Mouse (Mus musculus) kidney, embryonic 14.5 days (tissue): Measurements from ENCODE around the gene Rab42. TPM values are rescaled to one million over a fixed set of nuclear protein-coding genes. Genes with fewer than 3 reads are reported as not detected.

Experiments used
- ATAC-seq: fragments of 200-750 bp; cut with Nextera tagmentation; 2 replicates; pipeline ENCODE4 v1.8.0; 2017; ENCODE audit warnings: moderate number of reproducible peaks, mild to moderate bottlenecking, moderate TSS enrichment, moderate library complexity; ENCODE audit not compliant: low FRiP score, low TSS enrichment
- H3K27ac ChIP-seq: fragments of 300-500 bp; sonication (generic); 2 replicates; pipeline ENCODE4 v1.5.1; 2014; ENCODE audit warnings: low read depth, mild to moderate bottlenecking, low read length, moderate library complexity, mixed read lengths
- H3K27me3 ChIP-seq: fragments of 300-500 bp; sonication (generic); 2 replicates; pipeline ENCODE4 v1.6.1; 2014; ENCODE audit warnings: mild to moderate bottlenecking, low read length; ENCODE audit not compliant: control insufficient read depth, insufficient read depth
- H3K36me3 ChIP-seq: fragments of 300-500 bp; sonication (generic); 2 replicates; pipeline ENCODE4 v1.6.1; 2014; ENCODE audit warnings: low read length, mixed read lengths; ENCODE audit not compliant: control insufficient read depth, insufficient read depth
- H3K4me1 ChIP-seq: fragments of 300-500 bp; sonication (generic); 2 replicates; pipeline ENCODE4 v1.6.1; 2014; ENCODE audit warnings: low read length, mixed read lengths; ENCODE audit not compliant: control insufficient read depth, insufficient read depth
- H3K4me2 ChIP-seq: fragments of 300-500 bp; sonication (generic); replicated peaks from 2 replicates; pipeline ENCODE4 v1.6.1; 2014; ENCODE audit warnings: low read depth, mild to moderate bottlenecking, low read length
- H3K4me3 ChIP-seq: fragments of 300-500 bp; sonication (generic); 2 replicates; pipeline ENCODE4 v1.5.1; 2014; ENCODE audit warnings: mild to moderate bottlenecking, low read length
- H3K9ac ChIP-seq: fragments of 300-500 bp; sonication (generic); 2 replicates; pipeline ENCODE4 v1.6.1; 2014; ENCODE audit warnings: low read depth, mild to moderate bottlenecking, low read length, moderate library complexity
- H3K9me3 ChIP-seq: fragments of 300-500 bp; sonication (generic); 2 replicates; pipeline ENCODE4 v1.6.1; 2016; ENCODE audit warnings: low read length; ENCODE audit not compliant: control insufficient read depth
- WGBS: fragments of 180-500 bp; shearing (Covaris S2); extraction: QIAGEN DNeasy Blood & Tissue Kit; methylation state at CpG from one replicate; pipeline ENCODE4 v1.1.7; 2014; 5-methylcytosine and 5-hydroxymethylcytosine counted together
- polyA plus RNA-seq: library from polyadenylated mRNA; unstranded; fragments of >200 nt; fragmentation: Nextera tagmentation; extraction: Ambion mirVana; gene quantifications from 2 replicates; pipeline ENCODE4 v1.2.1, GENCODE M21; 2014

The Rab42 gene
- polyA plus RNA-seq, 1 experiment from 2014 or later = 2.4 TPM

DNA sequence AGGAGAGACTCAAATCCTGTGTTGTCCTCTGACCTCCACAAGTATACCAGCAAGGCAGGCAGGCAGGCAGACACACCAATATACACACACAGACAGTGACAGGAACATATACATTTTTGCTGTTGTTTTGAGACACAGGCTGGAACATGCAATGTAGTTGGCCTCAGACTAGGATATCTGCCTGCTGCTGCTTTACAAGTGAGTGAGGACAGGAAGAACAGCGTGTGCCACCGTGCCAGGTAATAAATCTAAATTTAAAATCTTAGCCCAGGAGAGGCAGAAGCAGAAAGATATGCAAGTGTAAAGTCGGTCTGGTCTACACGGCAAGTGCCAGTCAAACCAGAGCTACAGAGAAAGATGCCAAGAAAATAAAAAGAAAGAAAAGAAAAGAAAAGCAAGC lies 43.9 kb downstream of the Rab42 start:
- H3K4me3 ChIP-seq = no peak overlapping the region
- 65% methylated on average over 4 of the region's 4 CpGs for WGBS
- ATAC-seq = no peak
- peaks cover 10% of the 10 kb centered on the region for H3K4me1 ChIP-seq
- H3K27me3 ChIP-seq = no peaks in the 10 kb centered on the region
- no peak overlapping the region for H3K9ac ChIP-seq
- peaks cover 2% of the 10 kb centered on the region; the same call in 1 of the 2 replicates for H3K36me3 ChIP-seq
- H3K4me2 ChIP-seq = peak overlapping the region; percentile 88
- H3K9me3 ChIP-seq = no peaks in the 10 kb centered on the region
- no peak overlapping the region for H3K27ac ChIP-seq

DNA sequence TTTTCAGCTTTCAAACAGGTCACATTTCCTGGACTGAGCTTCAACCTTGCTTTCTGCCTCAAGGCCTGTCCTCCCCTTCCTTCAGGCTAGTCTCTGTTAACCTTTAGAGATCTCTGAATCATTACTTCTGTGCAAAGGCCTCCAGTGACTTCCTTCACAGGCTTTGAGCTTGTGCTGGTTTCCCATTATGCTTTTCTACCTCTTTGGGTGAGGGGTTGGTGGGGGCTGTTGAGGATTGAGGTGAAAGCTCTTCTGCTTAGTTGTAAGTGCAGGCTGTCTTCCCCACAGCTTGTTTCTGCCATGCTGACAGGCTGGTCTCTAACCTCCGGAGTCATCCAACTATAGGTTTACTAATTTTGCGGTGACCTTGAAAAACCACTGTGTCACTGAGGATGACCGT lies 46.8 kb downstream of the Rab42 start:
- Histone ChIP-seq H3K27me3 (no peaks in the 10 kb centered on the region), H3K27ac (no peak overlapping the region), H3K9me3 (no peaks in the 10 kb centered on the region), H3K9ac (no peak overlapping the region), H3K36me3 (peaks cover 4% of the 10 kb centered on the region; the same call in 1 of the 2 replicates), H3K4me3 (no peak overlapping the region), H3K4me2 (no peak overlapping the region), H3K4me1 (peaks cover 7% of the 10 kb centered on the region)
- no peak for ATAC-seq
- 95% methylated on average over 3 of the region's 3 CpGs for WGBS

DNA sequence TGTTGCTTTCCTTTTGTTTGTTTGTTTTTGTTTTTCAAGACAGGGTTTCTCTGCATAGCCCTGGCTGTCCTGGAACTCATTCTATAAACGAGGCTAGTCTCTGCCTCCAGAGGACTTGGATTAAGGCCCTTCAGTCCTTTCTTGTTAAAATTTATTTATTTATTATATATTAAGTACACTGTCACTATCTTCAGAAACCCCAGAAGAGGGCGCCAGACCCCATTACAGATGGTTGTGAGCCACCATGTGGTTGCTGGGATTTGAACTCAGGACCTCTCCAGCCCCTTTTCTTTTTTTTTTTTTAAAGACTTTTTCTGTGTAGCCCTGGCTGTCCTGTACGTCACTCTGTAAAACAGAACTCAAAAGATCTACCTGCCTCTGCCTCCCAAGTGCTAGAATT lies 48.2 kb downstream of the Rab42 start:
- no peak overlapping the region for H3K4me2 ChIP-seq
- no peak overlapping the region for H3K27ac ChIP-seq
- H3K27me3 ChIP-seq = no peaks in the 10 kb centered on the region
- H3K9ac ChIP-seq = no peak overlapping the region
- peaks cover 6% of the 10 kb centered on the region for H3K4me1 ChIP-seq
- H3K4me3 ChIP-seq = no peak overlapping the region
- H3K9me3 ChIP-seq = no peaks in the 10 kb centered on the region
- H3K36me3 ChIP-seq = peaks cover 18% of the 10 kb centered on the region
- no peak for ATAC-seq
- 81% methylated on average over 3 of the region's 3 CpGs for WGBS

DNA sequence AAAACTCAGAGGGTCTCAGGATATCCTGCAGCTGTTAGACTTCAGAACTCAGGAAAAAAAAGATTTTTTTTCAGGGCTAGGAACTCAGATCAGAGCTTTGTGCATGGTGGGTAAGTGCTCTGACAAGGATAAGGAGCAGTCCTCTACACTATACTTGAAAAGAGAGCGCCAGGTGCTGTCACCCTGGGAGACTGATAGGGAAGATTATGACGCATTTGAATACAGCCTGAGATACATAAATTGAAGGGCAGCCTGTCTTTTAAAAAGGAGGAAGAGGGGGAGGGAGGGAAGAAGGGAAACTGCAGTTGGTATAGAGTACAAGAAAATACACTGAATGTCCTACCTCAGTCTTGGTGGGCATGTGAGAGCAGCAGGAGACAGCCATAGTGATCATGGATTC lies 49.6 kb downstream of the Rab42 start:
- no peak overlapping the region for H3K4me2 ChIP-seq
- no peak overlapping the region for H3K4me3 ChIP-seq
- H3K9me3 ChIP-seq = no peaks in the 10 kb centered on the region
- H3K27me3 ChIP-seq = no peaks in the 10 kb centered on the region
- H3K4me1 ChIP-seq = no peaks in the 10 kb centered on the region
- WGBS = 87% methylated on average over 2 of the region's 2 CpGs
- H3K36me3 ChIP-seq = peaks cover 28% of the 10 kb centered on the region
- ATAC-seq = no peak
- H3K9ac ChIP-seq = no peak overlapping the region
- H3K27ac ChIP-seq = 0 out of 2 replicates have a peak overlapping the region, but pooled peaks have one; percentile 7

DNA sequence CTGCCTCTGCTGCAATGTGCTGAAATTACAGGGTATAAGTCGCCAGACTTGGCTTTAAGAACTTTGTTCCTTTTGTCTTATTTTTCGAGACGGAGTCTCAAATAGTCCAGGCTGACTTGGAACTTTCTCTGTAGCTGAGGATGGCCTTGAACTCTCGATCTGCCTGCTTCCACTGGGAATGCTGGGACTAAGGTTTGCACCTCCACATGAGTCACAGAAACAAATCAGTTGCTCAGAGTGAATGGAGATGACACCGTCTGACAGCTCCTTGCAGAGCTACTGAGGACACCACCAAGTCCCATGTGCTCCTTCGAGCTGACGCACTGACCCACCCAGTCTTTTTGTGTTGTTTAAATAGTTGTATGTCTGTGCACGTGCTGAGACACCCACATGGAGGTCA lies 50.1 kb downstream of the Rab42 start:
- Histone ChIP-seq H3K36me3 (peaks cover 32% of the 10 kb centered on the region), H3K27ac (no peak overlapping the region), H3K9me3 (no peaks in the 10 kb centered on the region), H3K4me2 (no peak overlapping the region), H3K27me3 (no peaks in the 10 kb centered on the region), H3K9ac (no peak overlapping the region), H3K4me3 (no peak overlapping the region), H3K4me1 (no peaks in the 10 kb centered on the region)
- no peak for ATAC-seq
- 90% methylated on average over 8 of the region's 8 CpGs for WGBS

Other genes starting within 250 kb of the Rab42 start
- 0.09 TPM in 1 of 2 replicates, not detected in the other for gene Gm10300, start 228.7 kb downstream of the Rab42 start, polyA plus RNA-seq
- 52.5 and 78.5 TPM in 2 replicates for gene Epb41, start 228.1 kb downstream of the Rab42 start, polyA plus RNA-seq
- 0.09 and 0.30 TPM in 2 replicates for gene Oprd1, start 158.9 kb downstream of the Rab42 start, polyA plus RNA-seq
- 104 and 133 TPM in 2 replicates for gene Ythdf2, start 91.1 kb downstream of the Rab42 start, polyA plus RNA-seq
- gene Gmeb1, start 41.8 kb downstream of the Rab42 start, polyA plus RNA-seq = 29.7 and 41.0 TPM in 2 replicates
- gene Taf12, start 29.0 kb downstream of the Rab42 start, polyA plus RNA-seq = 42.7 and 46.6 TPM in 2 replicates
- 79.5 and 86.2 TPM in 2 replicates for gene Trnau1ap, start 26.2 kb upstream of the Rab42 start, polyA plus RNA-seq
- 63.6 and 66.2 TPM in 2 replicates for gene Rcc1, start 50.2 kb upstream of the Rab42 start, polyA plus RNA-seq
- gene Phactr4, start 119.1 kb upstream of the Rab42 start, polyA plus RNA-seq = 22.3 and 31.8 TPM in 2 replicates
- 19.3 and 24.5 TPM in 2 replicates for gene Med18, start 160.5 kb upstream of the Rab42 start, polyA plus RNA-seq
- gene Sesn2, start 207.1 kb upstream of the Rab42 start, polyA plus RNA-seq = 12.4 and 15.4 TPM in 2 replicates
- 1,253 and 1,671 TPM in 2 replicates for gene Atpif1, start 230.3 kb upstream of the Rab42 start, polyA plus RNA-seq
- 176 and 238 TPM in 2 replicates for gene Dnajc8, start 232.2 kb upstream of the Rab42 start, polyA plus RNA-seq